Mouse (Mus musculus): ENCODE data around the gene 1700013F07Rik. TPM values are rescaled to one million over a fixed set of nuclear protein-coding genes. Genes with fewer than 3 reads are reported as not detected.

1700013F07Rik gene
- 1.1 and 1.8 TPM in 2 replicates for polyA plus RNA-seq (2015; fragmentation: Nextera tagmentation; extraction: Ambion mirVana)

GRCm38 (mm10) chr3:108533951-108534350, at the start of gene 1700013F07Rik:
Gene 1700013F07Rik (plus strand): TSS chr3:108534150.

GRCm38 (mm10) chr3:108536517-108537260, 2.7 kb downstream of the 1700013F07Rik start, which contains the start of gene 5330417C22Rik:
Gene 5330417C22Rik (minus strand): TSS chr3:108536536.

GRCm38 (mm10) chr3:108562133-108562730, 28.3 kb downstream of the 1700013F07Rik start, which contains the start of gene Tmem167b:
Gene Tmem167b (minus strand): TSS chr3:108562466.

GRCm38 (mm10) chr3:108571443-108572294, 37.7 kb downstream of the 1700013F07Rik start, which contains the start of gene Taf13:
Gene Taf13 (plus strand): TSS chr3:108571698.

GRCm38 (mm10) chr3:108590786-108591529, 57.0 kb downstream of the 1700013F07Rik start, which contains the start of gene Wdr47:
Gene Wdr47 (plus strand): TSS chr3:108591279.

Small RNAs within 50 kb of the gene (microRNA-seq; reads per million reads assigned to microRNA genes)
- gene Gm22860 = not detected

Other genes with a start within 250 kb of the 1700013F07Rik start
- 0.15 and 0.18 TPM in 2 replicates for gene Mybphl, start 169.2 kb upstream of the 1700013F07Rik start, polyA plus RNA-seq (2015; fragmentation: Nextera tagmentation; extraction: Ambion mirVana)
- 4.7 and 5.3 TPM in 2 replicates for gene Psrc1, start 150.3 kb upstream of the 1700013F07Rik start, polyA plus RNA-seq (2015; fragmentation: Nextera tagmentation; extraction: Ambion mirVana)
- 36.1 and 38.5 TPM in 2 replicates for gene Celsr2, start 118.6 kb upstream of the 1700013F07Rik start, polyA plus RNA-seq (2015; fragmentation: Nextera tagmentation; extraction: Ambion mirVana)
- gene Sars, start 88.9 kb upstream of the 1700013F07Rik start, polyA plus RNA-seq (2015; fragmentation: Nextera tagmentation; extraction: Ambion mirVana) = 198 and 209 TPM in 2 replicates
- 21.6 TPM in 2 replicates for gene 5330417C22Rik, start 2.4 kb downstream of the 1700013F07Rik start, polyA plus RNA-seq (2015; fragmentation: Nextera tagmentation; extraction: Ambion mirVana)
- gene Tmem167b, start 28.3 kb downstream of the 1700013F07Rik start, polyA plus RNA-seq (2015; fragmentation: Nextera tagmentation; extraction: Ambion mirVana) = 33.4 and 36.0 TPM in 2 replicates
- 36.2 and 41.1 TPM in 2 replicates for gene Taf13, start 37.5 kb downstream of the 1700013F07Rik start, polyA plus RNA-seq (2015; fragmentation: Nextera tagmentation; extraction: Ambion mirVana)
- 61.6 and 66.7 TPM in 2 replicates for gene Wdr47, start 57.1 kb downstream of the 1700013F07Rik start, polyA plus RNA-seq (2015; fragmentation: Nextera tagmentation; extraction: Ambion mirVana)
- 39.7 and 44.1 TPM in 2 replicates for gene Clcc1, start 119.8 kb downstream of the 1700013F07Rik start, polyA plus RNA-seq (2015; fragmentation: Nextera tagmentation; extraction: Ambion mirVana)
- 16.1 and 18.6 TPM in 2 replicates for gene Gpsm2, start 188.2 kb downstream of the 1700013F07Rik start, polyA plus RNA-seq (2015; fragmentation: Nextera tagmentation; extraction: Ambion mirVana)
- not detected in 2 replicates for gene Aknad1, start 205.5 kb downstream of the 1700013F07Rik start, polyA plus RNA-seq (2015; fragmentation: Nextera tagmentation; extraction: Ambion mirVana)